Mouse (Mus musculus): Measurements from ENCODE around the gene Zfyve26. TPM values are rescaled to one million over a fixed set of nuclear protein-coding genes. Genes with fewer than 3 reads are reported as not detected.
A peak's percentile ranks its signal among the peaks of the same experiment; 100 is the strongest.

The Zfyve26 gene
- total RNA-seq, 1 experiment, result 22.8 TPM

DNA sequence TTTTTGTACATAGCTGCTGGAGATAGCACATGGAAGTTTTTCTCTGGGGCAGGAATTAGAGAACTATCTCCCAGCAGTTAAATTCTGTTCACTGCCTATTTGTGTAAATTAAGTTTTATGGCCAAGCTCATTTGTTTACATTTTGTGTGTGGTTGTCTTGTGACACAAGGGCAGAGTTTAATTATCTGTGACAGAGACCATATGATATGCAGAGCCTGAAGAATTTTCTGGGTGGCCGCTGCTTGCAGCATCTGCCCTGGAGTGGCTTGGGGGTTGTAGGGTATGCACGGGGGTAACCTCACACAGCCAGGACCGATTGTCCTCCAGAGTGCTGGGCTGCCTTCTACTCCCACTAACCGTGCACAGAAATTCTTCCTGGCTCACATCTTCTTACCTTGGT lies 9.9 kb upstream of the Zfyve26 start:
- in situ Hi-C loops (cut with MboI; ENCODE audit: low sequenced_read_pairs in 2 of 2, unreplicated experiment in 2 of 2), result no loop called here
- no peak for DNase-seq (ENCODE audit: low read depth, low spot score)

DNA sequence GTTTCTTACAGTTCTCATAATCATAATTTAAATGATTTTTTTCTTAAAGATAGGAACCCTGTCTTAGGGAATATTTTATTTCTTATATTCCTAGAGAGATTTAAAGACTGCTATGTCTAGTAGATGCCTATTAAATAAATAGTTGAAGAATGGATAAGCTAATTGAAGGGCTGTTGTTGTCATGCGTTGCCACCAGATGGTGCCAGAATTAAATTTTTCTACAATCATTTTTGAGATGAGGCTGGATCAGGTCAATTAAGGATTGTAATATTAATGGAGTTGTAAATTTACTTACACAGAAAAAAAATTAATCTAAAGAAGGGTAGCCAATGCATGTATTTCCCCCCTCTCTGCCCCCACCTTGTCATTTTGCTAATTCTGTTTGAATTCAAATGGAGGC lies 9.0 kb upstream of the Zfyve26 start:
- Histone ChIP-seq H3K27ac (ENCODE audit: insufficient read depth, low read depth, low read length, poor library complexity, severe bottlenecking) (no peak overlapping the region), H3K9me3 (ENCODE audit: control insufficient read depth, insufficient read depth, low read depth, low read length) (no peaks in the 10 kb centered on the region), H3K9ac (ENCODE audit: insufficient read depth, low read depth, low read length, poor library complexity, severe bottlenecking) (no peak overlapping the region), H3K4me3 (ENCODE audit: insufficient read depth in 1 of 2, low read depth in 1 of 2, low read length in 2 of 2, poor library complexity in 1 of 2, severe bottlenecking in 1 of 2) (no peak overlapping the region), H3K4me1 (ENCODE audit: control insufficient read depth in 2 of 2, insufficient read depth in 2 of 2, low read length in 2 of 2, poor library complexity in 1 of 2) (no peaks in the 10 kb centered on the region), H3K36me3 (ENCODE audit: control insufficient read depth, insufficient read depth, low read length, poor library complexity, severe bottlenecking) (peaks cover 10% of the 10 kb centered on the region)
- in situ Hi-C loops (cut with MboI; ENCODE audit: low sequenced_read_pairs in 2 of 2, unreplicated experiment in 2 of 2), result no loop called here
- no peak for DNase-seq (ENCODE audit: low read depth, low spot score)
- no peak for TF ChIP-seq ZNF384 (IDR thresholded peaks at IDR 0.05; ENCODE audit: low read depth, low read length)
- TF ChIP-seq CHD2 (IDR thresholded peaks at IDR 0.05; ENCODE audit: low read depth, low read length), result no peak
- TF ChIP-seq ZC3H11A (IDR thresholded peaks at IDR 0.05; ENCODE audit: borderline replicate concordance, low read depth, low read length), result no peak
- TF ChIP-seq HCFC1 (IDR thresholded peaks at IDR 0.05; ENCODE audit: borderline replicate concordance, insufficient read depth, low read length), result no peak
- TF ChIP-seq MAFK (IDR thresholded peaks at IDR 0.05; ENCODE audit: insufficient read depth, low read depth, low read length), result no peak

More for the DNA sequence above, 9.9 kb upstream of the Zfyve26 start:
- TF ChIP-seq HCFC1 (IDR thresholded peaks at IDR 0.05; ENCODE audit: borderline replicate concordance, insufficient read depth, low read length) (no peak), ZNF384 (IDR thresholded peaks at IDR 0.05; ENCODE audit: low read depth, low read length) (no peak), MAFK (IDR thresholded peaks at IDR 0.05; ENCODE audit: insufficient read depth, low read depth, low read length) (no peak), CHD2 (IDR thresholded peaks at IDR 0.05; ENCODE audit: low read depth, low read length) (no peak), ZC3H11A (IDR thresholded peaks at IDR 0.05; ENCODE audit: borderline replicate concordance, low read depth, low read length) (no peak)
- no peaks in the 10 kb centered on the region for H3K4me1 ChIP-seq (ENCODE audit: control insufficient read depth in 2 of 2, insufficient read depth in 2 of 2, low read length in 2 of 2, poor library complexity in 1 of 2)
- H3K4me3 ChIP-seq (ENCODE audit: insufficient read depth in 1 of 2, low read depth in 1 of 2, low read length in 2 of 2, poor library complexity in 1 of 2, severe bottlenecking in 1 of 2), result no peak overlapping the region
- peaks cover 10% of the 10 kb centered on the region for H3K36me3 ChIP-seq (ENCODE audit: control insufficient read depth, insufficient read depth, low read length, poor library complexity, severe bottlenecking)
- no peak overlapping the region for H3K9ac ChIP-seq (ENCODE audit: insufficient read depth, low read depth, low read length, poor library complexity, severe bottlenecking)
- no peaks in the 10 kb centered on the region for H3K9me3 ChIP-seq (ENCODE audit: control insufficient read depth, insufficient read depth, low read depth, low read length)
- H3K27ac ChIP-seq (ENCODE audit: insufficient read depth, low read depth, low read length, poor library complexity, severe bottlenecking), result no peak overlapping the region

DNA sequence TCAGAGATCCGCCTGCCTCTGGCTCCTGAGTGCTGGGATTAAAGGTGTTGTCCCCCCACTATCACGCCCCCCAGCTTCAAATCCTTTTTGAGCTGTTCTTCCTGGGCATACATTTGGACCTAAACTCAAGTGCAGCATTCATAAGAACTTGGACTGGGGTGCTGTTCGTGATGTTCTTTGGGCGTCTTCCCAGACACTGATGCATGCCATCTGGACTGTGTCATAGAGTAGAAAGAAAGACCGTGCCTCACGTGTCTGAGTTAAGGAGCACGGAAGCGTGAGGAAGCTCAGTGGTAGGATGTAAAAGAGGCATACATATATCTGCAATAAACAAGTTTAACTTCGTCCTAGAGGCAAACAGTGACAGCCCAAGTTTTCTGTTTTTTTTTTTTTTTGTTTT lies 5.7 kb upstream of the Zfyve26 start:
- H3K4me3 ChIP-seq (ENCODE audit: insufficient read depth in 1 of 2, low read depth in 1 of 2, low read length in 2 of 2, poor library complexity in 1 of 2, severe bottlenecking in 1 of 2), result no peak overlapping the region
- no peak for DNase-seq (ENCODE audit: low read depth, low spot score)
- no peak overlapping the region for H3K27ac ChIP-seq (ENCODE audit: insufficient read depth, low read depth, low read length, poor library complexity, severe bottlenecking)
- H3K4me1 ChIP-seq (ENCODE audit: control insufficient read depth in 2 of 2, insufficient read depth in 2 of 2, low read length in 2 of 2, poor library complexity in 1 of 2), result 0 out of 4 replicates have a peak, but pooled peaks cover 0 to 2% of the 10 kb centered on the region in 2 experiments
- in situ Hi-C loops (cut with MboI; ENCODE audit: low sequenced_read_pairs in 2 of 2, unreplicated experiment in 2 of 2), result no loop called here
- TF ChIP-seq CHD2 (IDR thresholded peaks at IDR 0.05; ENCODE audit: low read depth, low read length), result no peak
- no peak for TF ChIP-seq MAFK (IDR thresholded peaks at IDR 0.05; ENCODE audit: insufficient read depth, low read depth, low read length)
- H3K9me3 ChIP-seq (ENCODE audit: control insufficient read depth, insufficient read depth, low read depth, low read length), result no peaks in the 10 kb centered on the region
- H3K36me3 ChIP-seq (ENCODE audit: control insufficient read depth, insufficient read depth, low read length, poor library complexity, severe bottlenecking), result peaks cover 7% of the 10 kb centered on the region
- H3K9ac ChIP-seq (ENCODE audit: insufficient read depth, low read depth, low read length, poor library complexity, severe bottlenecking), result no peak overlapping the region

DNA sequence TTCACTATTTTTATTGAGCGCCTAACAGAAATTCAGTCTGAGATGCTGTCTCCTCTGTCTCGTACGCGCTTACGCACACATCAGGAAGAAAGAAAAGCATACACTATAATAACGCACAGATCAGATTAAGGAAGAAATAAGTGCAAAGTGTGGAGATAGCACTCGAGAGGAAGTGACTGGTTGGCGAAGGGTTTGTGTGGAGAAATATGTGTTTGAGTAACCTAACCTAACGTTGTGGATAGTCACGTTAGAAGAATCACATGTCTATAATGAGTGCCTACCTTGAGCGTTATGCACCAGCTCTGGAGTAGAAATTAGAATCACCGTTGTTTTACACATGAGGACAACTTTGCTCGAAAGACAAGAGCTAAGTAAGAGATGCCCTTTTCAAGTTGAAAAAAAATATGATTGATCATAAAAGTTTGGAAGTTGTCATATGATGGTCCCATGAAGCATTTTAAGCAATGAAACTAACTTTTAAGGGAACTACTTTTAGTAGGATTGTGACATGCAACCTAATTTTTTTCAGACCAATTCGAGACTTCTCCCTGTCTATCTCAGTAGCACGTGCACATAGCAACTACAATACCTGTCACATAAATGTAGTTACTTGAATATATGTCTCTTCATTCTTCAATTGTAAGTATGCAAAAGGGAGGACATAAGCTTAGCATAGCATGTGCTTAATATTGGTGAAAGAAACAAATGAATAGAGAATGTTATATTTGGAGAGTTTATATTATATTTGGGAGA lies 2.0 kb upstream of the Zfyve26 start:
- no peak for TF ChIP-seq CHD2 (IDR thresholded peaks at IDR 0.05; ENCODE audit: low read depth, low read length)
- no peak for TF ChIP-seq ZNF384 (IDR thresholded peaks at IDR 0.05; ENCODE audit: low read depth, low read length)
- TF ChIP-seq ZC3H11A (IDR thresholded peaks at IDR 0.05; ENCODE audit: borderline replicate concordance, low read depth, low read length), result no peak
- TF ChIP-seq HCFC1 (IDR thresholded peaks at IDR 0.05; ENCODE audit: borderline replicate concordance, insufficient read depth, low read length), result no peak
- no peak for TF ChIP-seq MAFK (IDR thresholded peaks at IDR 0.05; ENCODE audit: insufficient read depth, low read depth, low read length)
- Histone ChIP-seq H3K36me3 (ENCODE audit: control insufficient read depth, insufficient read depth, low read length, poor library complexity, severe bottlenecking) (peaks cover 7% of the 10 kb centered on the region), H3K4me3 (ENCODE audit: insufficient read depth in 1 of 2, low read depth in 1 of 2, low read length in 2 of 2, poor library complexity in 1 of 2, severe bottlenecking in 1 of 2) (peak overlapping the region; percentile 92 to 94), H3K27ac (ENCODE audit: insufficient read depth, low read depth, low read length, poor library complexity, severe bottlenecking) (no peak overlapping the region), H3K9me3 (ENCODE audit: control insufficient read depth, insufficient read depth, low read depth, low read length) (no peaks in the 10 kb centered on the region), H3K4me1 (ENCODE audit: control insufficient read depth in 2 of 2, insufficient read depth in 2 of 2, low read length in 2 of 2, poor library complexity in 1 of 2) (0 out of 4 replicates have a peak, but pooled peaks cover 0 to 2% of the 10 kb centered on the region in 2 experiments), H3K9ac (ENCODE audit: insufficient read depth, low read depth, low read length, poor library complexity, severe bottlenecking) (peak overlapping the region; percentile 92; the same call in 1 of the 2 replicates)
- in situ Hi-C loops (cut with MboI; ENCODE audit: low sequenced_read_pairs in 2 of 2, unreplicated experiment in 2 of 2), result no loop called here
- DNase-seq (ENCODE audit: low read depth, low spot score), result no peak
